Mouse (Mus musculus): ENCODE measurements around the gene Vmn1r233. TPM values are rescaled to one million over a fixed set of nuclear protein-coding genes. Genes with fewer than 3 reads are reported as not detected.
A peak's percentile ranks its signal among the peaks of the same experiment; 100 is the strongest.

Gene Vmn1r233
- polyA plus RNA-seq, 1 experiment from 2014 or later: not detected

DNA sequence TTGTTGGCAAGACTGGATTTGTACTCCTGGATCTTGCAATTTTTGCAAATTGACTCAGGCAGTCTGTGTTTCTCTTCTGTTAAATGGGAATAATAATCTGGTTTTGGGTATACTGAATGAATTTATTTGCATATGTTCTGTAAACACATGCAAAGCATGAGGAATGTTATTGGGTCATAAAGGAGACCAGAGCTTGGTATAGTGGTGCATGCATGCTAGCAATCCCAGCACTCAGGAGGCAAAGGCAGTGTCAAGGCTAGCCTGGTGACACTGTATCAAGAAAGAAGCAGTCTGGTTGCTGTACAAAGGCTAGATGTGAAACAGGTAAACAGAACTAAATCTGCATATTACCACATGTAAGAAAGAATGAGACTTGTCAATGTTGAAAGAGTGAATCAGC is 49.6 kb downstream of the Vmn1r233 start:
- Histone ChIP-seq H3K27ac (ENCODE audit: low read length) (no peak overlapping the region), H3K4me2 (ENCODE audit: low read length) (peak overlapping the region; percentile 63), H3K4me3 (ENCODE audit: low read depth, low read length) (peak overlapping the region; percentile 55), H3K9me3 (replicated peaks; ENCODE audit: control insufficient read depth, low read length, poor library complexity, severe bottlenecking) (no peaks in the 10 kb centered on the region), H3K9ac (ENCODE audit: low read depth, low read length) (peak overlapping the region; percentile 71), H3K36me3 (ENCODE audit: control insufficient read depth, insufficient read depth, low read length) (peaks cover 1% of the 10 kb centered on the region; the same call in 1 of the 2 replicates), H3K4me1 (ENCODE audit: control insufficient read depth, insufficient read depth, low read length) (peaks cover 32% of the 10 kb centered on the region), H3K27me3 (ENCODE audit: control insufficient read depth, insufficient read depth, low read depth, low read length) (no peaks in the 10 kb centered on the region)
- no peak for ATAC-seq

DNA sequence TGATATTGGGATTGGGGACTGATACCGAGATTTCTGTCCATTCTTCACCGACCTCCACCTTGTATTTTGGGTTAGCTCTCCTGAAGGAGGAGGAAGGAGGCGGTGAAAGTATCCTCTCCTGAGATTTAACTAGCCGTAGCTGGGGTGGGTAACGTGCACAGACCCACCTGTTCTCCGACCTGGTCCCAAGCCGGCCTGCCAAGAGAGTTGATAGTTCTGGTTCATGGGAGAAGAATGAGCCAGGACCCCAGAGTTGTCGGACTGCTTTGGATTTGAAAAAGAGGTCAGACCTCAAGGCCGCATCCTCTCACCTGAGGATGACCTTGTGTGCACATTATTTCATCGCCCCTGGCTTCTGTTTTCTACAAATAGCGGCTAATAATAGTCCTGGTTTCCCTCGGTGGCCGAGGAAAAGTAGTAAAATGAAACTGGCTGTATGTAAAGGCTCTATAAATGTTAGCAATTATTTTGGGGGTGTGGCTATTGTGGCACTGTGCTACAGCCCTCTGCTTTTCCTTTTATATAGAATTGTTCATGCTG is 50.2 kb downstream of the Vmn1r233 start:
- peak overlapping the region; percentile 71 for H3K9ac ChIP-seq (ENCODE audit: low read depth, low read length)
- H3K36me3 ChIP-seq (ENCODE audit: control insufficient read depth, insufficient read depth, low read length): no peaks in the 10 kb centered on the region
- peak overlapping the region; percentile 63 for H3K4me2 ChIP-seq (ENCODE audit: low read length)
- H3K9me3 ChIP-seq (replicated peaks; ENCODE audit: control insufficient read depth, low read length, poor library complexity, severe bottlenecking): no peaks in the 10 kb centered on the region
- peak overlapping the region; percentile 98 for H3K27ac ChIP-seq (ENCODE audit: low read length)
- no peaks in the 10 kb centered on the region for H3K27me3 ChIP-seq (ENCODE audit: control insufficient read depth, insufficient read depth, low read depth, low read length)
- ATAC-seq: 0 out of 2 replicates have a peak, but pooled peaks have one; percentile 0
- peak overlapping the region; percentile 55 for H3K4me3 ChIP-seq (ENCODE audit: low read depth, low read length)
- peaks cover 32% of the 10 kb centered on the region for H3K4me1 ChIP-seq (ENCODE audit: control insufficient read depth, insufficient read depth, low read length)
- under 1% methylated on average over 13 of the region's 13 CpGs for WGBS

- H3K36me3 ChIP-seq (ENCODE audit: control insufficient read depth, insufficient read depth, low read length): no peaks in the 10 kb centered on the region
- peak within 1 kb of the TSS; percentile 71 for H3K9ac ChIP-seq (ENCODE audit: low read depth, low read length)
- WGBS: under 1% methylated on average over 69 of the region's 69 CpGs
- H3K9me3 ChIP-seq (replicated peaks; ENCODE audit: control insufficient read depth, low read length, poor library complexity, severe bottlenecking): no peaks in the 10 kb centered on the region
- no peaks in the 10 kb centered on the region for H3K27me3 ChIP-seq (ENCODE audit: control insufficient read depth, insufficient read depth, low read depth, low read length)
- peak; percentile 98 for ATAC-seq
- H3K4me3 ChIP-seq (ENCODE audit: low read depth, low read length): peak within 1 kb of the TSS; percentile 55
- H3K4me1 ChIP-seq (ENCODE audit: control insufficient read depth, insufficient read depth, low read length): peaks cover 32% of the 10 kb centered on the region
- peak within 1 kb of the TSS; percentile 68 for H3K4me2 ChIP-seq (ENCODE audit: low read length)
- H3K27ac ChIP-seq (ENCODE audit: low read length): peak within 1 kb of the TSS; percentile 98
Measured at GRCm38 (mm10) chr17:20944985-20945891, 51.0 kb downstream of the Vmn1r233 start, which contains the start of gene Ppp2r1a. Gene Ppp2r1a (plus strand): TSS chr17:20945311.

- H3K4me3 ChIP-seq (ENCODE audit: low read depth, low read length): peak overlapping the region; percentile 55
- peak overlapping the region; percentile 91 for H3K27ac ChIP-seq (ENCODE audit: low read length)
- ATAC-seq: 0 out of 2 replicates have a peak, but pooled peaks have one; percentile 0
- peak overlapping the region; percentile 68 for H3K4me2 ChIP-seq (ENCODE audit: low read length)
- no peaks in the 10 kb centered on the region for H3K27me3 ChIP-seq (ENCODE audit: control insufficient read depth, insufficient read depth, low read depth, low read length)
- 0 out of 2 replicates have a peak, but pooled peaks cover 2% of the 10 kb centered on the region for H3K9me3 ChIP-seq (replicated peaks; ENCODE audit: control insufficient read depth, low read length, poor library complexity, severe bottlenecking)
- peaks cover 27% of the 10 kb centered on the region for H3K4me1 ChIP-seq (ENCODE audit: control insufficient read depth, insufficient read depth, low read length)
- no peaks in the 10 kb centered on the region for H3K36me3 ChIP-seq (ENCODE audit: control insufficient read depth, insufficient read depth, low read length)
- peak overlapping the region; percentile 62 for H3K9ac ChIP-seq (ENCODE audit: low read depth, low read length)
- WGBS: 47% methylated on average over 3 of the region's 3 CpGs
Measured at GRCm38 (mm10) chr17:20944226-20944625, 52.0 kb downstream of the Vmn1r233 start.

Other genes starting within 250 kb of the Vmn1r233 start
- not detected in 2 replicates for gene Vmn1r228, start 210.3 kb downstream of the Vmn1r233 start, polyA plus RNA-seq (2015; fragmentation: Nextera tagmentation; extraction: Ambion mirVana)
- gene Vmn1r229, start 184.9 kb downstream of the Vmn1r233 start, polyA plus RNA-seq (2015; fragmentation: Nextera tagmentation; extraction: Ambion mirVana): 0.01 TPM in 1 of 2 replicates, not detected in the other
- gene Vmn1r230, start 156.0 kb downstream of the Vmn1r233 start, polyA plus RNA-seq (2015; fragmentation: Nextera tagmentation; extraction: Ambion mirVana): not detected in 2 replicates
- gene Vmn1r231, start 91.4 kb downstream of the Vmn1r233 start, polyA plus RNA-seq (2015; fragmentation: Nextera tagmentation; extraction: Ambion mirVana): not detected in 2 replicates
- not detected in 2 replicates for gene Vmn1r232, start 76.8 kb downstream of the Vmn1r233 start, polyA plus RNA-seq (2015; fragmentation: Nextera tagmentation; extraction: Ambion mirVana)
- gene Ppp2r1a, start 51.2 kb downstream of the Vmn1r233 start, polyA plus RNA-seq (2015; fragmentation: Nextera tagmentation; extraction: Ambion mirVana): 746 and 783 TPM in 2 replicates
- gene Zfp160, start 12.4 kb upstream of the Vmn1r233 start, polyA plus RNA-seq (2015; fragmentation: Nextera tagmentation; extraction: Ambion mirVana): 17.1 and 18.8 TPM in 2 replicates
- not detected in 2 replicates for gene Vmn1r234, start 229.6 kb upstream of the Vmn1r233 start, polyA plus RNA-seq (2015; fragmentation: Nextera tagmentation; extraction: Ambion mirVana)

Data from midbrain, embryonic 16.5 days (tissue).